Mouse (Mus musculus) testis, adult 2 months (tissue): ENCODE results near the gene Agap3.

ENCODE experiments used
- CTCF ChIP-seq: fragments of 200-500 bp; IDR thresholded peaks from 2 replicates; pipeline ENCODE4 v1.5.1; 2012; ENCODE audit warnings: low read depth, mild to moderate bottlenecking, inconsistent platforms, low read length, moderate library complexity; ENCODE audit not compliant: control insufficient read depth, insufficient read depth, insufficient replicate concordance
- POLR2A ChIP-seq: fragments of 200-500 bp; IDR thresholded peaks from 2 replicates; pipeline ENCODE4 v1.6.1; 2012; ENCODE audit warnings: low read depth, mild to moderate bottlenecking, inconsistent platforms, low read length, moderate library complexity; ENCODE audit not compliant: control insufficient read depth

- TF ChIP-seq CTCF (no peak), POLR2A (no peak)
Observed at GRCm38 (mm10) chr5:24442029-24442428, 9.9 kb upstream of the Agap3 start.
